Mouse (Mus musculus): ENCODE data around the gene Apol8.
A peak's percentile ranks its signal among the peaks of the same experiment; 100 is the strongest.

The Apol8 gene

DNA sequence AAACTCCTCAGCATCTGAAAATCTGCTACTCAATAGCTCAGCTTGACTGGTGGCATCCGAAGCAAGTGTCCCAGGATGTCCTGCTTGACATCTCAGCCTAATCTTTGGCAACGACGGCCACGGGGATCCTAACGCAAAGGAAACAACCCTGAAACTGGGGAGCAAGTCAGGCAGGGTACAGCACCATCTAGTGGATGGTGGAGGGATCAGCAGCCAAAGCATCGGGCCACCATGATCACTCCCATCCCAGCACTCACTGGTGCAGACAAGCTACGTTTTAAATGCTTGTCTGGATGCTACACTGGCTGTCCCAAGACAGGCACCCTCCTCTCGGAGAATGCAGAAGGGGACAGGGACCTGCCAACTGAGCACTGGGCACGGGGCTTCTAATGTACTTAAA is at the start of gene Apol8:
Gene Apol8, minus strand, starts transcription at position 156 of the 400 bp plus-strand sequence.
- DNase-seq (ENCODE audit: low spot score in 2 of 2) = peak; percentile 59 to 77

DNA sequence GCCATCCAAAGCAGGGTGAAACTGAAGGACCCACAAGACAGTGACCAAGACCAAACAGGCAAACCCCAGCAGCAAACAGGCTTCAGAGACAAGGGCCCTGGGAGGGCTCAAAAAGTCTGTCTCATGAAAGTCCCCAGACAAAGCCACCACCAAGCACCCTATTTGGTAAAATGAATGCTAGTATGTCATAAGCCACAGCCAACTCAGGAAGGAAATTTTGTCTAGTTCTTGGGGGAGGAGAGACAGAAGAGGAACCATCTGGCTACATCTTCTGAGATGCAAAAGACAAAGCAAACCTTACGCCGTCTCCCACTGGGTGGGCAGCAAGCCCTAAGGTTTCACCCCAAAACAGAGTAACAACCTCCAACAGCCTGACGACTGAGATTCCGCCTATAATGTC is 48.9 kb upstream of the Apol8 start:
- DNase-seq (ENCODE audit: low spot score in 2 of 2) = no peak

DNA sequence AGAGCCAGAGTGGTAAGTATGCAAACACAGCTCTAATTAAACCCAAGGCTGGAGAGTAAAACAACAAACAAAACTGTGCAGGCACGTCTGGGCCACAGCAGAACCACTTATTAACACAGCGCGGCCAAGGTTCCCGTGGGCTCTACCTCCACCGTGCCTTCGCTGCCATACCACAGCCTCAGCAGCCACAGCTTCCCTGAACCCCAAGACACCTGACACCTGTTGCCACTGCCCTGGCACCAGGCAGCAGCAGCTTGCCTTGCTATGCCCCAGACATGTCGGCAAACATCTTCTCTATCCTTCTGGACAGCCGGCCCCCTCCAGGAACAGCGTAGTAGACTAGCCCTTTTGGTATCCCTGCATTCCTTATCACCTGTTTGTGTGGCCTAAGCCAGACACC is 48.1 kb upstream of the Apol8 start:
- no peak for DNase-seq (ENCODE audit: low spot score in 2 of 2)

DNA sequence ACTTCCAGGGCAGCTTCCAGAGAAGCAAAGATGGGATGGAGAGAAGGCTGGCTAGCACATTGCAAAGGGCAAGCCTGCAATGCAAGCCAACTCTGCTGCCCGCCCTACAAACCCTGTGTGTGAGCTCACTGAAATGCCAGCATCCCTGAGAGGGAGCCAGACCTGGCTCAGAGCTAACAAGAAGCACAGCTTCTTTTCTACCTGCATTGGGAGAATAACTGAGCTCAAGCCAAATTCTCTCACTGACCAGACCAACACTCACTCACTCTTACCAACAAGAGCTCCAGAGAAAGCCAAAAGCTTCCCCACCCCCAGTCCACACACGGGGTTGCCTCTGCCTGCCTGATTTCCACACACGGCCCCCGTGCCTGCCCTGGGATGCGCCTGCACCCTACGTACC is 47.7 kb upstream of the Apol8 start:
- DNase-seq (ENCODE audit: low spot score in 2 of 2) = no peak

DNA sequence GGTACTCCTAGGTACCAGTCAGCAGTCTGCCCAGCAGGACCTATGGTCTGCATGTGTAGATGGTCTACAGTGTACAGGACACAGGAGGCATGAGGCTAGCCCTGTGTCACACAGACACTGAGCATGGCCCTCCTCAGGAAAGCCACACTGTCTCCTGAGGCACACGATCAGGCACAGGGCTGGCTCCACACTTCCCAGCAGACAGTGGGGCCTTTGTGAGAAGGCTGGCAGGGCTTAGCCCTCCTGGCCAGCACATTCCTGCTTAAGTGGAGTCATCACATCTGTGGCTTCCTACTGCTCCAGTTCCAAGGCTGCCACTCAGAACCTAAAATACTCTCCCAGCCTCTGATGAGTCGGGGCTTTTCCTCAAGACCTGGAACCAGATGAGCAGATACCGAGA is 46.9 kb upstream of the Apol8 start:
- DNase-seq (ENCODE audit: low spot score in 2 of 2) = no peak

DNA sequence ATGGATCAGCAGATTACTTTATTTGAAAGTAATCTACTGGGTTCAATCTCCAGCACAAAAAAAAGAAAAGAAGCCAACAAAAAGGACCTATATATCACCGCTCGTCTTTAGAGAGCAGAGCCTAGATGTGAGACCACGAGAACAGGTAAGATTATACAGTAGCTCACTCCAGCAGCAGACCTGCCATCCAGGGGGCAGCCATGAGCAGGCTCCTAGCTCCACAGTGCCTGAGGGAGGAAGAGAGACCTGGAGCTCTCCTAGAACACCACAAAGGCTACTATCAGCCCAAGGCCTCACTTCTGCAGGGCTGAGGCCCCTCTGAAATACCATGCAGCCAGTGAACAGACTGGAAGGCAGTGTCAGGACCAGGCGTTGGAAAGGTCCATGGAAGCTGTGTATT is 46.2 kb upstream of the Apol8 start:
- DNase-seq (ENCODE audit: low spot score in 2 of 2) = no peak

DNA sequence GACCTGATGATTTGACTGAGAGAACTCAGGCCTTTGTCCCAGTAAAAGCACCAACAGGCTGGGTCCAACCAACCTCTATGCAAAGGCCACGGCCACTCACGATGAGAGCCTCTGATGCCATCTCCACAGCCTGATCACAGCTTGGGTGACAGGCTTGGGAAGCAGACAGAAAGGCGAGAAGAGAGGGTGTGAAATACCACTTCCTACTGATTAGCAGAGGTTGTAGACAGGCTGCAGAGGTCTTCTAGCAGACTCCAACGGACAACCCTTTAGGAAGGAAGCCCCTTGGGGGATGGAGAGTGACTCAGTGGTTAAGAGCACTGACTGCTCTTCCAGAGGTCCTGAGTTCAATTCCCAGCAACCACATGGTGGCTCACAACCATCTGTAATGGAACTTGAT is 44.4 kb upstream of the Apol8 start:
- no peak for DNase-seq (ENCODE audit: low spot score in 2 of 2)

DNA sequence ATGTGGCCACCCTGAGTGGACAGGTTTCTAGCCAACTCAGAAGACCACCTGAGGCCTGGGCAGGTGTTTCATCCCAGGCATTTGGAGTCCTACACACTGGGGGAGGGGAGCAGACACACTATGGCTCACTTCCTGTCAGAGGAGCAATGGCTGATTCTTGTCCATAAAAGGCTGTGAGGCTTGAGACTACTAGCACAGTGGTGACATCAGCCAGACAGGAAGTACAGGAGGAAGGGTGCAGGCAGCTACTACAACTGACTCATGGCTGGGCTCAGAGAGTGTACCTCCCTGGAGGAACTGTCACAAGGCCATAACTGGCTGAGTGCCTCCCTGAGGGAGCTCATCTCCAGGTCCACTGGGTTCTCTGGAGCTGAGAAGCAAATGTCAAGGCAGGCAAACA is 43.7 kb upstream of the Apol8 start:
- DNase-seq (ENCODE audit: low spot score in 2 of 2) = peak; percentile 16 to 30

DNA sequence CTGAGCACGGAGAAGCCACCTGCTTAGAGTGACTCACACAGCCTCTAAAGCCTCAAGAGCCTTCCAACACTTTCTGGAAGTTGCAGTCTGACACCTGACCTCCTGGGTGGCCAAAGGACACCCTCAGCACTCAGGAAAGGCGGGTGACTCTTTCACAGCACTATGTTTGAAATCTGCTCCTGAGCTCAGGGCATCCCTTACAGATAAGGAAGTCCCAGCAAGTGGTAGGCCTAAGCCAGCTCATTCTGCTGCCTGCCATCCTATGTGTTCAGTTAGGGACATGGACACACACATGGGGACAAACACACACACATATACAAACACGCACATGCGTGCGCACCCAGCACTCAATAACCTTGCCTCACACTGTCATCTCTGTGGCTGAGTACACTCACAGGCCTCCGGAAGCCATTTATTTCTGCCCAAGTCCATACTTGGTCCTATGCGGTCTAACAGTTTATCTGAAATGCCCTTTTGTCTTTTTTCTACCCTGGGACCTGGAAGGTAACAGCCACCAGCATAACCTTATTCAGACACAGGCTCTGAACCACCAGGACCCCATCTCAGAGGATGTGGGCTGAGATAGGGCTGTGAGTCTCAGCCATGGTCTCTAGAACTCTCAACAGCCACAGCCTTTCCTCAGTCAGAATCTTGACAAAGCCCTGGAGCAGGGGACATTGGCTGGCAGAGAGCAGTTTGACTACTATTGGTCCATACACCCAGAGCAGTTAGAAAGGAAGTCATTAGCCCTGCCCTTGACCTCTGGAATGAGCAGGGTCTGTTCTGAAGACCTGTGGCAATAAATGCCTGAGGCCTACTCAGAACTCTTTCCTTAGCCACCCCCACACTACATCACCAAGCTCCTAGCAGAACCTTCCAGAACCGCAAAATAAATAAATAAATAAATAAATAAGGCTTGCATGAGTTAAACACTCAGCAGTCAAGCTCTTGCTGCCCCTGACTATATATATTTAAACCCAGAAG is 43.0 kb upstream of the Apol8 start:
- DNase-seq (ENCODE audit: low spot score in 2 of 2) = no peak

DNA sequence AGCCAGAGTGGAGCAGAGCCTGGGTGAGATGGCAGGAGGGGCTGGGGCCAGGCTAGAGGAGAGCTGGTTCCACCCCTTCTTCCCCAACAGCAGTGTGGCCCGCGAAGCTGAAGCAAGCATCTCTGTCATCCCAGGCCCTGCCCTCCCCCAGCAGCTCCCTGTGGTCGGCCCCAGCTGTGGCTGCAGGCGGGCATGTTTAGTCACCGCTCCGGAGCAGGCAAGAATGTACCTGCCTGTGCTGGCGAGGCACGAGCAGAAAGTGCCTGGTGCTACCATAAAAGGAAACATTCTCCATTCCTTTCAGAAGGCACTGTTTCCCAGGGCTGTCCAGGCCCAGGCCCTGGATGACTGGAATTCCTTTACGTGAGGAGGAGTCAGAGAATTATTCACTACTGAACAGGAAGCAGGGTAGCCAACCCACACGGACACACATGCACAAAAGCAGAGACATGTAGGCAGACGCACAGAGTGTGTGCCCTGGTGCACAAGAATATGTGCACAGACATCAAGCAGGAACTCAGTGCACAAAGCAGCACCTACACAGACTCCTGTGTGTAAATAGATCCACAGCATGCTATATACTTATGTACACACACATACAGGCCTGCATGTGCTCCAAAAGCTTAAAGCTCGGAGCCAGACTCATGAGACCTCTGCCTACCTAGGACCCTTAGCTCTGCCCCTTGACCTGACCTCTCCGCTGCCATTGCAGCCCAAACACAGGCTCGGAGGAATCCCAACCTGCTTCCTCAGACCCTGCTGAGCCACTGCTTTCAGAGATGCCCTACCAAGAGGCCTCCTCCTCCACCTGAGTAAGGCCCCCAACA is 42.1 kb upstream of the Apol8 start:
- DNase-seq (ENCODE audit: low spot score in 2 of 2) = no peak

DNA sequence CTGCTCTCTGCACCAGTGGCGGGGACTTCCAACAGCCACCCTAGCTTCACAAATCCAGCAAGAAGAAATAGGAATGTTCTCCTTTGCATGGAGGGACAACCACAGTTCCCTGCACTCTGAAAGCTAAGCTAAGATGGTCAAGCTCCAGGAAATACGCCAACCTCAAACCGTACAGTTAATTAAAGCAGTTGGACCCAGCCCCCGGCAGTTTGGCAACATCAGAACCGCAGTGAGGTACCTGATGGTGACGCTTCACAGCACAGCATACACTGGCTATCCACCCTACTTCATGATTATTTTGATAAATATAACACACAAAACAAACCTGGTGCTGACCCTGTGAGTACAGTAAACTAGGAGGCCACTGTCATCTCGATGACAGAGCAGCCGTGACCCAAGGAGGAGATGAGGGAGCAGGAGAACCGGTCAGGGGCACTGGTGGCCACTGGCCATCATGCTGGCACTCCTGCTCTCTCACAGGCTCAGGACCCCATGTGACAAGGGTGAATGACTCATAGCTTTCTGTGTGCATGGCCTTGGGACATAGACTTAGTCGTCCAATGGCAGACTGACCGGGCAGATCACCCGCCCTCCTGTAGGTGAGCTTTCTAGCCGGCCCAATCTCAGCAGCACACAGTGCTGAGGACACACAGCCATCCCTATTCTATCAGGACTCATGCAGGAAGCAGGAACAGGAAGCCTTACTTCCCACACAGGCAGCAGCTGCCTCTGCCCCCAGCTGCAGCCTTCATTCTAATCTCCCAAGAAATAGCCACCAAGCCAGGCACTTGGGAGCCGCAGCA is 41.0 kb upstream of the Apol8 start:
- DNase-seq (ENCODE audit: low spot score in 2 of 2) = no peak

DNA sequence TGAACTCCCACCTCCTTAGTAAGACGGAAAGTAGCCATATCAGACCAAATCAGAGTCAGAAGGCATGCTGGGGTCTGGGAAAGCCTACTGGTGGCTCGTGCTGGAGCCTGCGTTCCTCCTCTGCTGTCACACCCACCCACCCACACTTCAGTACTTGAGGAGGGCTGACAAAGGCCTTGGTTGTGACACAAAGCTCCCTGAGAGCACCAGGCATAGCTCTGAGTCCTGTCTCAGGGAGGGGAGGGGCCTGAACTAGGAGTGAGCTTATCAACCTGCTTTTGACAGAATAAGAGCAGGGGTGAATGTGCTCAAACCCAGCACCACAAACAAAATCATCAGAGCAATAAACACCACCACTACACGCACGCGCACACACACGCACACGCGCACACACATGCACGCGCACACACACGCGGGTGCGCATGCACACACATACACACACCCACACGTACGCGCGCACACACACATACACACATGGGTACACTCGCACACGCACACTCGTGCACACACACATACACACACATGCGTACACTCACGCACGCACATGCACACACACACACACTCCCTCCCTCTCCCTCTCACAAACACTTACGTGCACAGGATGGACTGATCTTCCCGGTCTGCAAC is 39.7 kb upstream of the Apol8 start:
- no peak for DNase-seq (ENCODE audit: low spot score in 2 of 2)

DNA sequence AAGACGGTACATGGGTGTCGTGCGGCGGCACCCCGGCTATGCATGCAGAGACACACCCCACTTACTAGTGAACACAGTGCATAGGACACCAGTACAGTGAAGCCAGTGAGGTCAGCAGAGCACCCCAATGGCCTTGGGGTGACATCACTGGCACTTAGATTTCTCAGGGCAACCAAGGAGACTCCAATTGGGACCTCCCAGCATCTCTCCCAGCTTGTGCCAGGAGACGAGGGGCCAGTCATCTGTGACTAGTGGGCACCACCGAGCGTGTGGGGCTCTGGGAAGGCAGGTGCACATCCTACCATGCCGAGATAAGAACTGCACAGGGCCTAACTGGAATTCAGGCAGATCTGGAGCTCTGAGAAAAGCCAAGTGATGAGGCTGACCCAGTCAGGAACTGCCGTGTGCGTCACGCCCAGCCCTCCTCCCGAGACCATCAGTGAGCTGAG is 38.1 kb upstream of the Apol8 start:
- DNase-seq (ENCODE audit: low spot score in 2 of 2) = no peak

DNA sequence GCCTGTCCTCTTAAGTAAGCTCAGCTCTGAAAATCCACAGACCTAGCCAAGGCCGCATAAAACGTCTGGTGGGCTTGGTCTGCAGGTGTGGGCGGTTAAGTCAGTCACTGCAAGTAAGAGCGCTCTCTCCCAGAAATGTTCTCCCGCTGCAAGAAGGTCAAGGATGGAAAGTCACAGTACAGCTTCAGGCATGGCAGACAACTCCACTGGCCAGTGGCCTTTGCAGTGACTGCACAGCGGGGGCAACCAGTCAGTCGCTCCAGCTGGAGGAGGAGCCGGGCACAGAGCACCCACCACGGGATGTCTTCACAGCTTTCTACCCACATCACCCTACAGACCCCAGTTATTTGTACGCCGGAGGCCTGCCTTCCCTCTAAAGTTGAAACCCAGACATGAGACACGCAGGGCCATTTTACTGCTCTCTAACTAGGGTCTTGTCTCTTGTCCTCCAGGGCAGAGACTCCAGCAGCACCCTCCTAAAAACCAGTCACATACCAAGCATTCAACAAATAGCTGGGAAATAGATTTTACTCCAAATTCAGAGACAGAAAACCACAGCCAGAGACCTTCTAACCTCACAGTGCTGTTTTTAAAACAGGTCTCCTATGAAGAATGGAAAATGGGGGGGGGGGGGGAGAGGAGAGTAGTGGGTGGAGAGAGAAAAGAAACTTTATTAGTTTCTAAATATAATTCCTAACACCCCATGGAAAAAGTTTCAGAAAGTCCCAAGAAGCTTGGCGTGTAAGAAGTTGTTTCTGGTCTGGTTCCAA is 37.5 kb upstream of the Apol8 start:
- DNase-seq (ENCODE audit: low spot score in 2 of 2) = no peak

DNA sequence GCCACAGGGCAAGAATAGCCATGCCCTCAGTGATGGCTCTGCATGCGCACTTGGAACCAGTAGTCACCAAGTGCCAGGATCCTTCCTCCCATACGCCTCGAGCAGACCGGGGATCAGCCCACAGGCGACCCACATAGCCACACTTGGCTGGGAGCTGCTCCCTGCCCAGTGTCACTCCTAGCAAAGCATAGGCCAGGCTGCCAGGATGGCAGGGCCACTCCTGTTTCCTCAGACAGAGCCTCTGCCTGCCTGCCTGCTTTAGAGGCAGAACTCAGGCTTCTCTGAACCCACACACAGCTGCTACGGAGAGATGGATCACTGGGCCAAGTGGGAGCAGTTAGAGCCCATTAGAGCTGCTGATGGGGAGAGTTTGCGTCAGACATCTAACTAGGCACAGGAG is 36.8 kb upstream of the Apol8 start:
- no peak for DNase-seq (ENCODE audit: low spot score in 2 of 2)

DNA sequence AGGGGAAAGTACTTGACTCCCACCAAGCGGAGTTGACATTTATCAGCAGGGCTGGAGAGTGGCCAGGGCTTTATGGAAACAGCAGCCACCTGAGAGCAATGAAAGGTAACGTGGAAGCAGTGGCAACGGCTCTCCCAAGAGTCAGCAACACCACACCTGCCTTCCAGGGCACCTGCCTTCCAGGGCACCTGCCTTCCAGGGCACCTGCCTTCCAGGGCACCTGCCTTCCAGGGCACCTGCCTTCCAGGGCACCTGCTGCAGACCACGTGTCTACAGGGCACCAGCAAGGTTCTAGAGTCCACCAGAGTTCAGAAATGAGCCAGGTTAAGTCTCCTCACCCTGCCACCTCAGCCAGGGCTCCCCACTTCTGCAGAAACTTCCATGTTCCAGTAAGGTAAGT is 36.3 kb upstream of the Apol8 start:
- DNase-seq (ENCODE audit: low spot score in 2 of 2) = no peak

DNA sequence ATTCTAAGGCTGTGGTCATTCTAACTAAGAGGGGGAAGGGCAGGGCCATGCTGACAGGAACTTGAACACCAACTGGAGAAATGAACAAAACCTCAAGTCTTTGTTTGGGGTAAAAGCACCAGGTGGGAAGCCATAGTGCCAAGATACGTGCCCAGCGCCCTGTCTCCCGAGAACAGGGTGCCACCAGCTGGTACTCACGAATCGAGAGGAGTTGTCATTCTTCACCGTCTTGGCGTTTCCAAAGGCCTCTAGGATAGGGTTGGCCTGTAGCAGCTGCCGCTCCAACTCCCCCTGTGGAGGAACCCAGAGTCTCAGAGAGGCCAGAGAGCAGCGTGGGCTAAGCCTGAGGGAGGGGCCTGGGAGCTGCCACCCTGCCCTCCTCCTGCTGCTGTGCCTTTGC is 35.3 kb upstream of the Apol8 start:
- no peak for DNase-seq (ENCODE audit: low spot score in 2 of 2)

DNA sequence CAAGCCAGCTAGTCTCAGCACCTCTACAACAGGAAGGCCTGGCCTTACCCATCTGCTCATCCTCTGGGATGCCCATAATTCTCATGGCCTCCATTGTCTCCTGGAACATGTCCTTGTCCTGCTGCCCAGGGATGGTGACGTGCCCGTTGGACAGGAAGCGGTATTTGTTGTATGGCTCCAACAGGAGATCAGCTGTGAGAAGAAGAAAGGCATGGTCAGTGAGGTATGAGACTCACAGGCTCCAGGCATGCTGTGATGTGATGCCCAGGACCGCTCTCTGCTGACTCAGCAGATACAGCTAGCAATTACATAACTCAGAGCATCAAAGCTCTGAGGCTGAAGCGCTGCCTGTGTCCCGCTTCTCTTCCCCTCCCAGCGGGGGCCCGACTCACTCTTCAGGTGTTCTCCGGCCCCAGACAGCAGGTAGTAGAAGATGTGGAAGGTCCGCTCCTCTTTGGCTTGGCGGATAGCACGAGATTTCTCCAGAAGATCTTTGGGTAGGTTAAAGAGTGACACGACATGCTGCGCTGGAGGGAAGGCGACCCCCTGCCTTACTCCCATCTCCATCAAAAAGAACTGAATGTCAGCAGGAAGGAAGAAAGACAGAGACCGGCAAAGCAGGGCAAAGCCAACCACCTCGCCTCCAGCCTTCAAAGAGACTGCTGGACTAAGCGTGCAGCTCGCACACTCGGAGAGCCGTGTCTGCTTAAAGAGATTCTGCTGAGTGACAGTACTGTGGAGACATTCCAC is 34.0 kb upstream of the Apol8 start:
- no peak for DNase-seq (ENCODE audit: low spot score in 2 of 2)

DNA sequence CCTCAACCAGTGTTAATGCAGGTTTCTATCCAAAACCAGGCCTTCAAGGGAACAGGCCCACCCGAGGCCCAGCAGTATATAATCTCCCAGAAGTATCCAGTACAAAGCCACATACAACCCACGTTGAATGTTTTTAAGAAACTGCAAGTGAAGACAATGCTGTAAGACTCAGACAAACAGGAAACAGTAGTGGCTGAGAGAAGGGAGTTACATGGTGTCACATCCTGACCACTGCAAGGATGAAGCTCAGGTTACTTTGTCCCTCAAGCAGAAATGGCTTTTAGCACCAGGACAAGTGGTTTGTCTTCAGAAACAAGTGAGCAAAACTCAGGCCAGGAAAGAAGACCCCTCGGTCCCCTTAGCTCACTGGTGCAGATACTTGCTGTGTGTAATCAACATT is 32.4 kb upstream of the Apol8 start:
- no peak for DNase-seq (ENCODE audit: low spot score in 2 of 2)

DNA sequence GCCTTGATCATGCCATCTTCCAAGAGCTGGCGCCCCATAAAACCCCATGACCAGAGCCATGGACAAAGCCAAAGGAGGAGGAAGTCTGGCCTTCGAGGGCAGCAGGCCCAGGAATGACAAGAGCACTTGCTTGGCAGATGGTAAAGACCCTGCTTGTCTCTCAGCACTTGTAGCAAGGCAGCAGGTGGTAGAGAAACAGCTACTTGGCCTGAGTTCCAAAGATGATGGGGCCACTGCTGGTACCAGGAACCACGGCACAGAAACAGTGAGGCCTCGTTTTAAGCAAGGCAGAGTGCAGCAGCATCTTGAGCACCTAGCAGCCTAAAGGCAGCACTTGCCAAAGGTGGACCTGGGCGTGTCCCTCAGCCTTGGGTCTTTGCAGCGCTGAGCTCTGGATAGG is 31.6 kb upstream of the Apol8 start:
- no peak for DNase-seq (ENCODE audit: low spot score in 2 of 2)

Measured in spleen, postnatal 14 days (tissue).